Mouse (Mus musculus) C2C12 (cell line): ENCODE data around the gene Cebpa. TPM values are rescaled to one million over a fixed set of nuclear protein-coding genes. Genes with fewer than 3 reads are reported as not detected.

Experiments
- H3K27me3 ChIP-seq: one replicate; pipeline ENCODE4 v1.6.1; 2011; ENCODE audit not compliant: control insufficient read depth, insufficient read depth, insufficient read length
- H3K36me3 ChIP-seq: one replicate; pipeline ENCODE4 v1.6.1; 2011; ENCODE audit not compliant: control insufficient read depth, insufficient read depth
- H3K4me3 ChIP-seq: one replicate; pipeline ENCODE4 v1.5.1; 2011; ENCODE audit warnings: mild to moderate bottlenecking, control low read depth; ENCODE audit not compliant: poor library complexity, insufficient read depth, severe bottlenecking
- H3K79me2 ChIP-seq: one replicate; pipeline ENCODE4 v1.6.1; 2011; ENCODE audit not compliant: control insufficient read depth, insufficient read depth
- H3K79me3 ChIP-seq: one replicate; pipeline ENCODE4 v1.6.1; 2011; ENCODE audit warnings: low read depth, control low read depth
- H3ac ChIP-seq: one replicate; pipeline ENCODE3; 2011; ENCODE audit warnings: low read depth; ENCODE audit not compliant: control insufficient read depth, insufficient read length
- CEBPB ChIP-seq: IDR thresholded peaks from one replicate; pipeline ENCODE4 v1.6.1; 2011; ENCODE audit warnings: low read depth, mild to moderate bottlenecking, control low read depth, moderate library complexity
- CTCF ChIP-seq: IDR thresholded peaks from one replicate; pipeline ENCODE4 v1.5.1; 2011; ENCODE audit not compliant: control insufficient read depth, insufficient read depth, insufficient read length
- FOSL1 ChIP-seq: IDR thresholded peaks from one replicate; pipeline ENCODE4 v1.8.0; 2011; ENCODE audit warnings: mild to moderate bottlenecking, low read length; ENCODE audit not compliant: poor library complexity, insufficient read depth, severe bottlenecking
- MAX ChIP-seq: IDR thresholded peaks from one replicate; pipeline ENCODE4 v1.6.1; 2011; ENCODE audit warnings: mild to moderate bottlenecking, control low read depth
- USF1 ChIP-seq: IDR thresholded peaks from one replicate; pipeline ENCODE4 v1.6.1; 2011; ENCODE audit warnings: low read depth, mild to moderate bottlenecking, control low read depth, moderate library complexity
- microRNA-seq: library from miRNA; unstranded; fragments of <30 nt; microRNA quantifications from one replicate; pipeline ENCODE4, GENCODE M21; 2019; ENCODE audit warnings: borderline microRNAs expressed
- polyA plus RNA-seq: library from polyadenylated mRNA; unstranded; fragments of >200 nt; fragmentation: generic; extraction: Trizol; gene quantifications from one replicate; pipeline ENCODE4 v1.2.1, GENCODE M21; 2012; ENCODE audit warnings: missing spikeins

The Cebpa gene
- polyA plus RNA-seq, 1 experiment: 22.9 TPM

DNA sequence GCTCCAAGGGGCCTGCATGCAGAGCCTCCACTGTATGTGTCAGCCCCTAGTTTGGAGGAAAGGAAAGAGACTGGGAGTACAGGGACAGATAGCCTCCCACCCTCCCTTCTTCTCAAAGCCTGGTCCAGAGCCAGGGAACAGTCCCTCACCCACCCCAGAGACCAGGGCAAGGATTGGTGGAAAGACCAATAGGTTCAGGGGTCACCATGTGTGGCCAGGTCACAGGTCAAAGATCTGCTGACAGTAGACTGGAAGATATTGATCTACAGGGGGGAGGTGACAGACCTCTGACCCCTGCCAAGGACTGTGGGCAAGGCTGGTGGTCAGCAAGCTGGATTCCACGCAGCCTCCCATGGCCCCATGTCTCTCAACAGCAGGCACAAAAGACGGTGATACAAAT, 48.8 kb downstream of the Cebpa start:
- Histone ChIP-seq H3ac (no peak overlapping the region), H3K36me3 (no peaks in the 10 kb centered on the region), H3K79me2 (no peaks in the 10 kb centered on the region), H3K27me3 (peaks cover 3% of the 10 kb centered on the region), H3K79me3 (no peaks in the 10 kb centered on the region), H3K4me3 (no peak overlapping the region)
- TF ChIP-seq MAX (no peak), CEBPB (no peak), FOSL1 (no peak), USF1 (no peak), CTCF (no peak)

DNA sequence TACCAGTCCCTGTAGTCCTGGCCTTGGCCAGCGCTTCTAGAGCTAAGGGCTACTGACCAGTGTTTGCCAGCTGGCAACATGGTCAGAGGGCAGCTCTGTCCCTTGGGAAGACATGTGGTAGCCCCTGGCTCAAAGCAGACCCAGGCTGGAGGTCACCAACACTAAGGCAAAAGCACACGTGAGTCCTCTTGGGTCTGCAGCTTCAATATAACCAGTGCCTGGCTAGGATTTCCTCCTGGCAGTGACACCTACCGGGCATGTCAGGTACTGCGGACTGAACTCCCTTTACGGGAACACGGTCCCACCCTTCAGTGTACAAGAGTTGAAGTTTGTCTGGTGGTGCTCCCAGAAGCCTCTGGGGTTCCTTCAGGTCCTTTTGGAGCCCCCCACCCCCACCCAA, 50.2 kb downstream of the Cebpa start:
- TF ChIP-seq CEBPB: no peak
- TF ChIP-seq CTCF: peak; percentile 71
- no peaks in the 10 kb centered on the region for H3K79me2 ChIP-seq

More for the DNA sequence above, 50.2 kb downstream of the Cebpa start:
- H3K27me3 ChIP-seq: peaks cover 3% of the 10 kb centered on the region
- no peaks in the 10 kb centered on the region for H3K36me3 ChIP-seq
- no peak overlapping the region for H3ac ChIP-seq
- no peaks in the 10 kb centered on the region for H3K79me3 ChIP-seq
- no peak overlapping the region for H3K4me3 ChIP-seq

Small RNA genes lying within 50 kb of the gene (microRNA-seq; reads per million reads assigned to microRNA genes)
- gene Gm25033: not detected

Other genes starting within 250 kb of the Cebpa start
- 82.9 TPM for gene Pepd, start 206.9 kb upstream of the Cebpa start, polyA plus RNA-seq
- 10.9 TPM for gene Cebpg, start 62.7 kb upstream of the Cebpa start, polyA plus RNA-seq
- not detected for gene Slc7a10, start 67.1 kb downstream of the Cebpa start, polyA plus RNA-seq
- 0.06 TPM for gene Lrp3, start 96.2 kb downstream of the Cebpa start, polyA plus RNA-seq
- 6.0 TPM for gene Gpatch1, start 199.1 kb downstream of the Cebpa start, polyA plus RNA-seq
- 2.2 TPM for gene Rhpn2, start 214.9 kb downstream of the Cebpa start, polyA plus RNA-seq